28 mouse cellular contexts compared by ENCODE assay signal in the genomic region with DNA sequence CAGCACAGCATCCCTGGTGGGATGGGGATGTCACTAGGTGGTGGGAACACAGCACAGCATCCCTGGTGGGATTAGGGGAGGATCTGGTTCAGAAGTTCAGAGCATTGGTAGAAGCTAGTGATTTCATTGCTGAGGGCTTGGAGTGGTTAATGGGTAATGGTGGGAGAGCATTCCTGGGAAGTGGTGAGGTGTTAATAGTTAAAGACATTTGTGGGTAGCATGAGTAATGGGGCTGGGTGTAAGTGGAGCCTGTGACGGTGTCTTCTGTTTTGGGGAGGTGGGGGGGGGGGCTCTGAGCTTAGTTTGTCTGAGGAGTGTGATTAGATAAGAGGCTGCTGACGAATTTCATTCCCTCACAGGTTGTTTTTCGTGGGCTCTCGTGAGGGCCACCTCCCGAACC. TPM values are rescaled to one million over a fixed set of nuclear protein-coding genes. Genes with fewer than 3 reads are reported as not detected.
DNase-seq lines count a peak whose midpoint lies in the region; ATAC-seq and TF ChIP-seq lines count a peak whose summit lies in the region.
"Had no signal": no experiment of that assay in that cellular context is flagged by ENCODE, and none has a peak within 500 bp of the region (broad histone marks: within the 10 kb centered on the region; RNA-seq: fewer than 3 reads in every experiment).

No protein-coding gene starts in this region.

- no peak for TF ChIP-seq CTCF in G1E (IDR thresholded peaks at IDR 0.05; ENCODE audit: low read depth, low read length)
- TF ChIP-seq CTCF in Patski (IDR thresholded peaks at IDR 0.05): no peak

- DNase-seq in frontal cortex, postnatal 14 days (ENCODE audit: low spot score in 2 of 2): no peak
- no peak for DNase-seq in kidney, postnatal 14 days
- DNase-seq in G1E (ENCODE audit: low spot score): no peak
- peak; percentile 56 for DNase-seq in Patski (ENCODE audit: low read depth, low spot score)
- DNase-seq in lung, postnatal 14 days: no peak
- DNase-seq: adrenal gland, adult 2 months; adrenal gland, postnatal 10 days; adrenal gland, postnatal 25 days; B cell, adult 2 months; cerebellum, adult 11 months; cerebellum, adult 18-20 months; cerebellum, adult 8-10 months; cerebellum, adult 9-11 months; cerebellum, postnatal 14 days; cerebellum, postnatal 36 days; embryo, embryonic 11 days had no signal

- no peak overlapping the region for H3K4me3 ChIP-seq in kidney, embryonic 16.5 days (ENCODE audit: low read length)
- peak overlapping the region; percentile 40; the same call in 1 of the 2 replicates for H3K4me3 ChIP-seq in G1E (ENCODE audit: low read depth, low read length)
- H3K4me3 ChIP-seq: embryonic facial prominence, embryonic 13.5 days; embryonic facial prominence, embryonic 15.5 days; erythroblast, embryonic 14.5 days; forebrain, embryonic 10.5 days; forebrain, embryonic 12.5 days had no signal

- no peaks in the 10 kb centered on the region for H3K9me3 ChIP-seq in kidney, embryonic 16.5 days (ENCODE audit: low read length)
- no peaks in the 10 kb centered on the region for H3K9me3 ChIP-seq in G1E (replicated peaks)
- H3K9me3 ChIP-seq: embryonic facial prominence, embryonic 13.5 days; embryonic facial prominence, embryonic 15.5 days; forebrain, embryonic 10.5 days; forebrain, embryonic 12.5 days had no signal

- POLR2A ChIA-PET in Patski (lab: Charles Lee): interaction anchor here (1.3 to 3.1 kb wide), 5 partner anchors 9 to 30 kb away, joined by 3 to 13 read pairs (median 8); a partner anchor contains a TSS

- peaks cover 38% of the 10 kb centered on the region for H3K36me3 ChIP-seq in kidney, embryonic 16.5 days (ENCODE audit: insufficient read depth, low read length)
- peaks cover 16% of the 10 kb centered on the region for H3K36me3 ChIP-seq in G1E (replicated peaks)

- ATAC-seq in frontal cortex, adult (ENCODE audit: low TSS enrichment): 0 out of 2 replicates have a peak, but pooled peaks have one; percentile 3
- ATAC-seq in kidney, embryonic 16.5 days (ENCODE audit: low FRiP score, low TSS enrichment): peak; percentile 69
- ATAC-seq in G1E (ENCODE audit: extremely low read depth, insufficient number of reproducible peaks, low FRiP score, poor library complexity, severe bottlenecking) (no peak), Patski (peak; percentile 34)
- ATAC-seq: CD4-positive, CD25-positive, alpha-beta regulatory T cell, adult 4 months; forebrain, embryonic 14.5 days; forebrain, embryonic 16.5 days had no signal

- no peaks in the 10 kb centered on the region for H3K4me1 ChIP-seq in kidney, embryonic 16.5 days (ENCODE audit: insufficient read depth, low read length)
- peaks cover 62% of the 10 kb centered on the region for H3K4me1 ChIP-seq in G1E (ENCODE audit: insufficient read depth, low read depth, low read length)
- H3K4me1 ChIP-seq: embryonic facial prominence, embryonic 13.5 days; embryonic facial prominence, embryonic 15.5 days; forebrain, embryonic 12.5 days had no signal

- no peaks in the 10 kb centered on the region for H3K27me3 ChIP-seq in kidney, embryonic 16.5 days (ENCODE audit: insufficient read depth, low read length)
- H3K27me3 ChIP-seq in G1E (ENCODE audit: insufficient read depth, low read length): peaks cover 48% of the 10 kb centered on the region
- no peaks in the 10 kb centered on the region for H3K27me3 ChIP-seq in Patski
- H3K27me3 ChIP-seq: CH12.LX; embryonic facial prominence, embryonic 13.5 days; embryonic facial prominence, embryonic 15.5 days; forebrain, embryonic 12.5 days had no signal

- in situ Hi-C loops in Patski (cut with MboI; ENCODE audit: low pct_unique_long_range_greater_than_20kb): no loop called here

- CTCF ChIA-PET in Patski (lab: Charles Lee): interaction anchor here (1.4 to 8.0 kb wide), 2 partner anchors 8 to 29 kb away, joined by 5 to 116 read pairs; no protein-coding TSS in a partner anchor

- no peak overlapping the region for H3K4me2 ChIP-seq in kidney, embryonic 16.5 days (replicated peaks; ENCODE audit: low read depth, low read length)
- H3K4me2 ChIP-seq: embryonic facial prominence, embryonic 13.5 days; embryonic facial prominence, embryonic 15.5 days; forebrain, embryonic 12.5 days had no signal

- H3K27ac ChIP-seq in kidney, embryonic 16.5 days (ENCODE audit: low read length): no peak overlapping the region
- H3K27ac ChIP-seq: embryonic facial prominence, embryonic 13.5 days; embryonic facial prominence, embryonic 15.5 days; forebrain, embryonic 10.5 days; forebrain, embryonic 12.5 days had no signal

- H3K9ac ChIP-seq in kidney, embryonic 16.5 days (replicated peaks; ENCODE audit: low read length): no peak overlapping the region
- H3K9ac ChIP-seq: embryonic facial prominence, embryonic 13.5 days; embryonic facial prominence, embryonic 15.5 days; forebrain, embryonic 12.5 days had no signal

- 75% methylated on average over 5 of the region's 5 CpGs for WGBS in kidney, embryonic 16.5 days

RNA-seq across cellular contexts. Expression of a gene that starts 16.7 kb away (rescaled TPM):
- 32.2 and 32.4 TPM in 2 replicates for polyA plus RNA-seq in kidney, embryonic 16.5 days (2015; fragmentation: Nextera tagmentation; extraction: Ambion mirVana)
- total RNA-seq in G1E (2014; fragmentation: Nextera tagmentation) (32.7 and 36.3 TPM in 2 replicates), G1E (2017) (41.0 and 45.6 TPM in 2 replicates)
- polyA plus RNA-seq in G1E (2012) (24.1 and 25.6 TPM in 2 replicates), Patski (2021) (48.1 TPM)

RNA-seq across cellular contexts. Expression of a gene that starts 16.7 kb away (rescaled TPM):
- 54.8 and 55.3 TPM in 2 replicates for polyA plus RNA-seq in kidney, embryonic 16.5 days (2015; fragmentation: Nextera tagmentation; extraction: Ambion mirVana)
- 16.1 and 20.0 TPM in 2 replicates for total RNA-seq in G1E (2014; fragmentation: Nextera tagmentation)
- total RNA-seq in G1E (2017): 22.8 and 27.4 TPM in 2 replicates
- polyA plus RNA-seq in G1E (2012): 20.5 and 43.9 TPM in 2 replicates
- polyA plus RNA-seq in Patski (2021): 26.1 TPM

RNA-seq across cellular contexts. Expression of a gene that starts 25.4 kb away (rescaled TPM):
- polyA plus RNA-seq in kidney, embryonic 16.5 days (2015; fragmentation: Nextera tagmentation; extraction: Ambion mirVana): 49.9 and 52.4 TPM in 2 replicates
- total RNA-seq in G1E (2014; fragmentation: Nextera tagmentation) (6.6 and 7.1 TPM in 2 replicates), G1E (2017) (4.1 TPM in 2 replicates)
- polyA plus RNA-seq in G1E (2012) (1.0 and 1.3 TPM in 2 replicates), Patski (2021) (129 TPM)

RNA-seq across cellular contexts. Expression of a gene that starts 43.9 kb away (rescaled TPM):
- 14.9 and 15.6 TPM in 2 replicates for polyA plus RNA-seq in kidney, embryonic 16.5 days (2015; fragmentation: Nextera tagmentation; extraction: Ambion mirVana)
- total RNA-seq in G1E (2014; fragmentation: Nextera tagmentation) (0.83 TPM in 1 of 2 replicates, not detected in the other), G1E (2017) (0.55 and 1.5 TPM in 2 replicates)
- polyA plus RNA-seq in G1E (2012) (0.29 and 0.39 TPM in 2 replicates), Patski (2021) (24.6 TPM)

RNA-seq across cellular contexts. Expression of a gene that starts 57.3 kb away (rescaled TPM):
- polyA plus RNA-seq in kidney, embryonic 16.5 days (2015; fragmentation: Nextera tagmentation; extraction: Ambion mirVana): 24.3 and 28.5 TPM in 2 replicates
- total RNA-seq in G1E (2014; fragmentation: Nextera tagmentation) (not detected in 2 replicates), G1E (2017) (0.06 TPM in 1 of 2 replicates, not detected in the other)
- polyA plus RNA-seq in G1E (2012) (not detected in 2 replicates), Patski (2021) (3.3 TPM)
- total RNA-seq: common myeloid progenitor, adult 5-6 weeks had no signal
- polyA plus RNA-seq: CD4-positive, CD25-positive, alpha-beta regulatory T cell, adult 4 months had no signal

Comparison
In these comparisons a context has a peak if more than half of its experiments do, and no peak if none do; other contexts are left out.
1. RNA of a gene that starts 25.4 kb away (polyA plus RNA-seq): 129 TPM in Patski (single experiment) and 49.9 to 52.4 TPM in kidney, embryonic 16.5 days; 1.0 to 1.3 TPM in G1E; every median in the first group is over 10 times any median in the second.